Mouse (Mus musculus): ENCODE data around the gene Crim1. TPM values are rescaled to one million over a fixed set of nuclear protein-coding genes. Genes with fewer than 3 reads are reported as not detected.

Crim1 gene
- polyA plus RNA-seq, 1 experiment from 2014 or later: 2.5 TPM

- Histone ChIP-seq H3K4me1 (replicated peaks) (peaks cover 12% of the 10 kb centered on the region; the same call in 1 of the 2 replicates), H3K9ac (no peak overlapping the region), H3K4me3 (no peak overlapping the region), H3K27me3 (no peaks in the 10 kb centered on the region), H3K9me3 (replicated peaks) (no peaks in the 10 kb centered on the region), H3K27ac (peak overlapping the region; percentile 39; the same call in 1 of the 2 replicates), H3K4me2 (no peak overlapping the region), H3K36me3 (no peaks in the 10 kb centered on the region)
- ATAC-seq (replicated peaks; ENCODE audit: insufficient number of reproducible peaks, insufficient read depth, low FRiP score, low read depth): no peak; the same call in 1 of the 2 replicates
- 60% methylated on average over 8 of the region's 8 CpGs for WGBS
Observed at GRCm38 (mm10) chr17:78271731-78272130, 71.7 kb downstream of the Crim1 start.

- no peak overlapping the region for H3K9ac ChIP-seq
- H3K4me2 ChIP-seq: no peak overlapping the region
- 70% methylated on average over 8 of the region's 8 CpGs for WGBS
- H3K9me3 ChIP-seq (replicated peaks): no peaks in the 10 kb centered on the region
- H3K27ac ChIP-seq: peak overlapping the region; percentile 39; the same call in 1 of the 2 replicates
- H3K27me3 ChIP-seq: no peaks in the 10 kb centered on the region
- no peak for ATAC-seq (replicated peaks; ENCODE audit: insufficient number of reproducible peaks, insufficient read depth, low FRiP score, low read depth)
- no peaks in the 10 kb centered on the region for H3K36me3 ChIP-seq
- H3K4me3 ChIP-seq: no peak overlapping the region
- peaks cover 12% of the 10 kb centered on the region; the same call in 1 of the 2 replicates for H3K4me1 ChIP-seq (replicated peaks)
Observed at GRCm38 (mm10) chr17:78272142-78272541, 72.1 kb downstream of the Crim1 start.

- Histone ChIP-seq H3K4me2 (no peak overlapping the region), H3K9ac (no peak overlapping the region), H3K36me3 (no peaks in the 10 kb centered on the region), H3K4me1 (replicated peaks) (peaks cover 12% of the 10 kb centered on the region; the same call in 1 of the 2 replicates), H3K27ac (peak overlapping the region; percentile 66; the same call in 1 of the 2 replicates), H3K9me3 (replicated peaks) (no peaks in the 10 kb centered on the region), H3K27me3 (no peaks in the 10 kb centered on the region), H3K4me3 (no peak overlapping the region)
- WGBS: 62% methylated on average over 8 of the region's 8 CpGs
- no peak for ATAC-seq (replicated peaks; ENCODE audit: insufficient number of reproducible peaks, insufficient read depth, low FRiP score, low read depth)
Observed at GRCm38 (mm10) chr17:78272713-78273483, 72.8 kb downstream of the Crim1 start.

GRCm38 (mm10) chr17:78273875-78274274, 73.8 kb downstream of the Crim1 start:
- Histone ChIP-seq H3K36me3 (no peaks in the 10 kb centered on the region), H3K9ac (no peak overlapping the region), H3K9me3 (replicated peaks) (no peaks in the 10 kb centered on the region), H3K27me3 (no peaks in the 10 kb centered on the region), H3K4me2 (no peak overlapping the region), H3K4me1 (replicated peaks) (peaks cover 12% of the 10 kb centered on the region; the same call in 1 of the 2 replicates), H3K27ac (no peak overlapping the region), H3K4me3 (no peak overlapping the region)
- ATAC-seq (replicated peaks; ENCODE audit: insufficient number of reproducible peaks, insufficient read depth, low FRiP score, low read depth): no peak
- WGBS: 82% methylated on average over 7 of the region's 7 CpGs

- no peaks in the 10 kb centered on the region for H3K9me3 ChIP-seq (replicated peaks)
- no peaks in the 10 kb centered on the region for H3K36me3 ChIP-seq
- no peak overlapping the region for H3K4me3 ChIP-seq
- H3K27me3 ChIP-seq: no peaks in the 10 kb centered on the region
- no peak overlapping the region for H3K4me2 ChIP-seq
- ATAC-seq (replicated peaks; ENCODE audit: insufficient number of reproducible peaks, insufficient read depth, low FRiP score, low read depth): no peak
- 81% methylated on average over 7 of the region's 7 CpGs for WGBS
- peaks cover 12% of the 10 kb centered on the region; the same call in 1 of the 2 replicates for H3K4me1 ChIP-seq (replicated peaks)
- H3K9ac ChIP-seq: no peak overlapping the region
- no peak overlapping the region for H3K27ac ChIP-seq
Observed at GRCm38 (mm10) chr17:78274609-78275506, 74.8 kb downstream of the Crim1 start.

- H3K4me1 ChIP-seq (replicated peaks): peaks cover 12% of the 10 kb centered on the region; the same call in 1 of the 2 replicates
- 51% methylated on average over 4 of the region's 4 CpGs for WGBS
- no peaks in the 10 kb centered on the region for H3K36me3 ChIP-seq
- no peak overlapping the region for H3K4me2 ChIP-seq
- ATAC-seq (replicated peaks; ENCODE audit: insufficient number of reproducible peaks, insufficient read depth, low FRiP score, low read depth): no peak
- H3K27me3 ChIP-seq: no peaks in the 10 kb centered on the region
- no peak overlapping the region for H3K4me3 ChIP-seq
- no peak overlapping the region for H3K27ac ChIP-seq
- no peaks in the 10 kb centered on the region for H3K9me3 ChIP-seq (replicated peaks)
- H3K9ac ChIP-seq: no peak overlapping the region
Observed at GRCm38 (mm10) chr17:78275507-78275813, 75.4 kb downstream of the Crim1 start.

GRCm38 (mm10) chr17:78279191-78279590, 79.1 kb downstream of the Crim1 start:
- H3K9ac ChIP-seq: no peak overlapping the region
- H3K4me1 ChIP-seq (replicated peaks): no peaks in the 10 kb centered on the region; the same call in none of the 2 replicates
- ATAC-seq (replicated peaks; ENCODE audit: insufficient number of reproducible peaks, insufficient read depth, low FRiP score, low read depth): no peak
- no peaks in the 10 kb centered on the region for H3K27me3 ChIP-seq
- no peaks in the 10 kb centered on the region for H3K36me3 ChIP-seq
- no peak overlapping the region for H3K27ac ChIP-seq
- 83% methylated on average over 12 of the region's 12 CpGs for WGBS
- H3K9me3 ChIP-seq (replicated peaks): no peaks in the 10 kb centered on the region
- H3K4me2 ChIP-seq: no peak overlapping the region
- no peak overlapping the region for H3K4me3 ChIP-seq

GRCm38 (mm10) chr17:78280991-78281712, 81.1 kb downstream of the Crim1 start:
- Histone ChIP-seq H3K4me2 (no peak overlapping the region), H3K4me1 (replicated peaks) (no peaks in the 10 kb centered on the region; the same call in 1 of the 2 replicates), H3K27ac (no peak overlapping the region), H3K27me3 (no peaks in the 10 kb centered on the region), H3K36me3 (no peaks in the 10 kb centered on the region), H3K9ac (no peak overlapping the region), H3K9me3 (replicated peaks) (no peaks in the 10 kb centered on the region), H3K4me3 (no peak overlapping the region)
- 77% methylated on average over 18 of the region's 18 CpGs for WGBS
- no peak for ATAC-seq (replicated peaks; ENCODE audit: insufficient number of reproducible peaks, insufficient read depth, low FRiP score, low read depth)

GRCm38 (mm10) chr17:78283271-78283992, 83.4 kb downstream of the Crim1 start:
- Histone ChIP-seq H3K4me2 (no peak overlapping the region), H3K4me3 (no peak overlapping the region), H3K9me3 (replicated peaks) (no peaks in the 10 kb centered on the region), H3K4me1 (replicated peaks) (peaks cover 4% of the 10 kb centered on the region), H3K27me3 (no peaks in the 10 kb centered on the region), H3K9ac (no peak overlapping the region), H3K36me3 (no peaks in the 10 kb centered on the region), H3K27ac (no peak overlapping the region)
- WGBS: 78% methylated on average over 11 of the region's 11 CpGs
- ATAC-seq (replicated peaks; ENCODE audit: insufficient number of reproducible peaks, insufficient read depth, low FRiP score, low read depth): no peak

GRCm38 (mm10) chr17:78286021-78286420, 86.0 kb downstream of the Crim1 start:
- Histone ChIP-seq H3K36me3 (no peaks in the 10 kb centered on the region), H3K4me1 (replicated peaks) (peaks cover 7% of the 10 kb centered on the region), H3K9ac (no peak overlapping the region), H3K4me2 (no peak overlapping the region), H3K27ac (no peak overlapping the region), H3K4me3 (no peak overlapping the region), H3K9me3 (replicated peaks) (no peaks in the 10 kb centered on the region), H3K27me3 (no peaks in the 10 kb centered on the region)
- ATAC-seq (replicated peaks; ENCODE audit: insufficient number of reproducible peaks, insufficient read depth, low FRiP score, low read depth): no peak
- WGBS: 81% methylated on average over 13 of the region's 13 CpGs
